Mouse (Mus musculus) small intestine, adult 2 months (tissue): Measurements from ENCODE around the gene Cblb.

Experiments used
- CTCF ChIP-seq: fragments of 200-500 bp; IDR thresholded peaks from 2 replicates; pipeline ENCODE4 v1.5.1; 2012; ENCODE audit warnings: low read depth, mild to moderate bottlenecking, control low read depth, inconsistent platforms, low read length, moderate library complexity, mixed read lengths; ENCODE audit not compliant: insufficient replicate concordance, insufficient read length; ENCODE audit errors: extremely low read depth
- POLR2A ChIP-seq: fragments of 200-500 bp; IDR thresholded peaks from 2 replicates; pipeline ENCODE4 v1.6.1; 2012; ENCODE audit warnings: low read depth, mild to moderate bottlenecking, control low read depth, inconsistent platforms, low read length, moderate library complexity

DNA sequence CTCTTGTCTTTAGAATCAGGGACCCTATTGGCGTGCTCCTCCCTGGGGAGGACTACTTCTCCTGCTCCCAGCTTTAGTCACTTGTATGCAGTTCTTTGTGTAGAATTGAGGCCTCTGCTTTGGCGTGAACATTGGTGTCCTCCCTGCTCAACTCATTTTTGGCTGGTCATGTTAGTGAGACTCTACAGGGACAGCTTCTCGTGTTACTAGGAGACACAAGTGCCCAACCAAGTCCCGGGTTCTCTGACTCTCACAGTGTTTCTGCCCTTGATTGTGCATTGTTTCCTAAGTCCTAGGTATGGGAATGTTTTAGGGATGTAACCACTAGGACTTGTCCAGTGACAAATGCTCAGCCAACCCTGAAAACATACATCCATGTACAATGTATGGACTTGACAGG lies 9.9 kb downstream of the Cblb start:
- TF ChIP-seq CTCF (no peak), POLR2A (no peak)
